Mouse (Mus musculus) ES-CJ7 (cell line): ENCODE data around the gene Tamm41.

ENCODE experiments used
- DNase-seq: peaks from one replicate; pipeline ENCODE4 v3.0.0; 2011; ENCODE audit warnings: low read depth, low spot score

Gene Tamm41

GRCm38 (mm10) chr6:115037103-115038094, at the start of gene Tamm41:
Gene Tamm41 (minus strand): TSS chr6:115037876.
- peak; percentile 91 for DNase-seq

GRCm38 (mm10) chr6:115085274-115085841, 47.7 kb upstream of the Tamm41 start:
- DNase-seq, result no peak

- DNase-seq, result peak; percentile 21
Observed at GRCm38 (mm10) chr6:115076781-115077575, 39.3 kb upstream of the Tamm41 start.

- DNase-seq, result no peak
Observed at GRCm38 (mm10) chr6:115072024-115072423, 34.3 kb upstream of the Tamm41 start.

- DNase-seq, result peak; percentile 86
Observed at GRCm38 (mm10) chr6:115065411-115066241, 27.9 kb upstream of the Tamm41 start.

- DNase-seq, result no peak
Observed at GRCm38 (mm10) chr6:115062605-115063350, 25.1 kb upstream of the Tamm41 start.

GRCm38 (mm10) chr6:115059227-115059626, 21.6 kb upstream of the Tamm41 start:
- DNase-seq, result no peak

DNA sequence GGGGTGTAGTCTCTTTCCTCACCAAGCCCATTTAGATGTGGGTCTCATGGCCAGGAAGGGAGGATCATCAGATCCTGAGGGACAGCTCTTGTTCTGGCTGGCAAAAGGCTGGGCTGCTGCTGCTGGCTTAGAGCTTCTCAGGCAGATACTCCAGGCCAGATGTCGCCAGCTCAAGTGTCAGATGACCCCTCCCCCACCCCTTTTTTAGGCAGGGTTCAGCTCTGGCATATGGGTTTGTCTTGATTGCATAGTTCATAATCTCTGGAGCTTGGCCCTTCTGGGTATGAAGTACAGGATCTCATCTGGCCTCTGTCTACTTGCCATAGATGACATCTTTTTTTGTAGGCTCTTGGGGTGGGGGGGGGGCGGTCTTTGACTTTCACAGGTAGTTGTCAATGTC, 19.0 kb upstream of the Tamm41 start:
- DNase-seq, result no peak

- DNase-seq, result no peak
Observed at GRCm38 (mm10) chr6:115055440-115055839, 17.8 kb upstream of the Tamm41 start.

- DNase-seq, result no peak
Observed at GRCm38 (mm10) chr6:115051586-115052197, 14.0 kb upstream of the Tamm41 start.

GRCm38 (mm10) chr6:115049015-115049414, 11.3 kb upstream of the Tamm41 start:
- DNase-seq, result peak; percentile 57

GRCm38 (mm10) chr6:115047816-115048215, 10.1 kb upstream of the Tamm41 start:
- DNase-seq, result no peak

DNA sequence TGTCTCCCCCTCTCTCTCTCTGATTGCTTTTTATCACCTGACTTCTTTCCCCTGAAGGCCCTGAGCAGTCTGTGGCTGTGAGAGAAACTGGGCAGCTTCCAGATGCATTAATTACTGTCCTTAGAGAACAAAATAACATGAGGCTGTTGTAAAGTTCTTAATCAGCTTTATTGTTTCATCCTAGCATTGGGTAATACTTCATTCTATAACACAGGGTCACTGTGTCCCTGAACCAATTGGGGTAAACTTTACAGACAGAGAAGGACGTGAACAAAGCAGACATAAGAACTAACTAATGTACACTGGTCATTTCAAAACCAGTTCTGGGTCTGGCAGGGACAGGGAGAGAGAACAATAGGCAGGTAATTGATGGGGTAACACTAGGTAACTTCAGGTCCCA, 8.4 kb upstream of the Tamm41 start:
- no peak for DNase-seq

- peak; percentile 61 for DNase-seq
Observed at GRCm38 (mm10) chr6:115044709-115045108, 7.0 kb upstream of the Tamm41 start.

DNA sequence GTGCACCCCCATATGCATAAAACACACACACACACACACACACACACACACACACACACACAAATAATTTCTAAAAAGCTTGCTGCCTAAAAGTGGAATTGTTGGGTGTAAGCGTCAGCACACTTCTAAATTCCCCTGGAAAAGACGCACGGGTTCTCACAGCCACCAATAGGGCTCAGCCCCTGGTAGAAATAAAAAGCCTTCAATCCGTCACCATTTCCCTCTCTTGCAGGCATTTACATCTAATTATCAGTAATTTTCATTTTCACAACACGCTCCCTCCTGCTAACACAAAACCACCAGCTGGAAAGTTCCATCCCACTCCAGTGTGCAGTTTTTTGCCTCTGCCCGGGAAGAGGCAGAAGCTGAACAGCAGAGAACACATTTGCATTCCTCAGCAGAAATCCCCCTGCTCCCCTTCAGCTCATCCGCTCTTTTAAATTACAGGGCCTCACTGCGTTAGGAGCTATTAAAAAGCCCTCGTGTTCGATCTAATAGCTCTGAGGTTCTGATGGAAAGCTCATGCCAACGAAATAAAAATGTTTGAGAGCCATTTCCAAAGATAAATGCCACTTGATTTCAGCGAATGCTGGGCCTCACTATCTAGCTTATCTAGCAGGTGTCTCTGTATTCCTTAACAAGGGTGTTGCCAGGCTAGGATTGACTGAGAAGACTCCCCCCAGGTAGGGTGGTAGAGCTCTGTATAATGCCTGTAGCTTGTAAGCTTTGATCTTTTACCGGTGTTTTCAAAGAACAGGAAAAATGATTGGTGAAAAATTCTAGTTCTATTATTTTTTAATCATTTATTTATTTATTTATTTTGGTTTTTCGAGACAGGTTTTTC, 6.2 kb upstream of the Tamm41 start:
- no peak for DNase-seq

- no peak for DNase-seq
Observed at GRCm38 (mm10) chr6:115042609-115043008, 4.9 kb upstream of the Tamm41 start.

DNA sequence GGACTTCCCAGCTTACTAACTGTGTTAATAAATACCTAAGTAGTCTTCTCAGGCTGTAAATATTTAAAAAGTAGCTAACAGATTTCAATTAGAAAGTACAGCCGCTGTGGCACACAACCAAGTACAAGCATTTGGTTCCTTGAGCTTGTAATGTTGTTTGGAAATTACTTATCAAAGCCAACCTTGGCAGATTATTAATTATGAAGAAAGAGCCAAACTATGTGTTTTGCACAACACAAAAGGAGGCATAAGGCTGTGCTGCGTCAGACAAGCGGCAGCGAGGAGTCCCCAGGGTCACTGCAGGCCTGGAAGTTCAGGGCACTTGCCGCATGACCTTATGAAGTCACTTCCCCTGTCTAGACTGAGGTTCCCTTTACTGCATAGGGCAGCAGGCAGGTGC, 4.2 kb downstream of the Tamm41 start:
- DNase-seq, result no peak

DNA sequence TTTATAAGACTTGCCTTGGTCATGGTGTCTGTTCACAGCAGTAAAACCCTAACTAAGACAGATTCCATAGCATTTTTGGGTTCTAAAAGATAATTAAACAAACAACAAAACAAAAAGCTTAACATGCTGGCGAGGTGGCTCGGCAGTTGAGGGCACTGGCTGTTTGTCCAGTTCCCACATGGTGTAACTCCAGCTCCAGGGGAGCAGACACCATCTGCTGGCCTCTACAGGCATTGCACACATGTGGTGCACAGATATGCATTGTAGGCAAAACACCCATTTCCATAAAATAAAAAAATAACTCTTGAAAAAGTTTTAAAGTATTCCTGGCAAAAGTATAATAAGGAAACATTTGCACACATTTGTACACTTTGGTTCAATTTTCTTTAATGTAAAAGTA, 7.6 kb downstream of the Tamm41 start:
- peak; percentile 57 for DNase-seq

GRCm38 (mm10) chr6:115029248-115029647, 8.4 kb downstream of the Tamm41 start:
- DNase-seq, result peak; percentile 63
